Mouse (Mus musculus) ES-E14 (cell line): Measurements from ENCODE around the gene Mymx. TPM values are rescaled to one million over a fixed set of nuclear protein-coding genes. Genes with fewer than 3 reads are reported as not detected.

Experiments
- DNase-seq: peaks from one replicate; pipeline ENCODE4 v3.0.0-alpha.2; 2013; ENCODE audit warnings: low read depth, low spot score
- H3K27ac ChIP-seq: 2 replicates; pipeline ENCODE4 v1.5.1; 2012; ENCODE audit warnings: low read depth, mild to moderate bottlenecking, low read length, moderate library complexity, mixed read lengths; ENCODE audit not compliant: poor library complexity, insufficient read depth, severe bottlenecking
- H3K36me3 ChIP-seq: 2 replicates; pipeline ENCODE4 v1.6.1; 2012; ENCODE audit warnings: mild to moderate bottlenecking, low read length, moderate library complexity, mixed read lengths; ENCODE audit not compliant: control insufficient read depth, poor library complexity, insufficient read depth, severe bottlenecking
- H3K4me1 ChIP-seq, 2 experiments: fragments of 150-350 bp in 1 of 2; sonication (generic) in 1 of 2; 2 replicates each; pipeline ENCODE4 v1.6.1; 2012; ENCODE audit warnings: low read length in 2 of 2, mild to moderate bottlenecking in 1 of 2, mixed read lengths in 1 of 2; ENCODE audit not compliant: control insufficient read depth in 2 of 2, insufficient read depth in 2 of 2, poor library complexity in 1 of 2
- H3K4me3 ChIP-seq, 2 experiments: fragments of 150-350 bp in 1 of 2; sonication (generic) in 1 of 2; 2 replicates each; pipeline ENCODE4 v1.5.1; 2012; ENCODE audit warnings: low read length in 2 of 2, low read depth in 1 of 2, mild to moderate bottlenecking in 1 of 2, mixed read lengths in 1 of 2; ENCODE audit not compliant: insufficient read depth in 1 of 2, poor library complexity in 1 of 2, severe bottlenecking in 1 of 2
- H3K9ac ChIP-seq: 2 replicates; pipeline ENCODE4 v1.6.1; 2012; ENCODE audit warnings: low read depth, mild to moderate bottlenecking, low read length, mixed read lengths; ENCODE audit not compliant: poor library complexity, insufficient read depth, severe bottlenecking
- H3K9me3 ChIP-seq: fragments of 150-350 bp; sonication (generic); 2 replicates; pipeline ENCODE4 v1.6.1; 2012; ENCODE audit warnings: low read depth, mild to moderate bottlenecking, low read length; ENCODE audit not compliant: control insufficient read depth, insufficient read depth
- CHD2 ChIP-seq: IDR thresholded peaks from 2 replicates; pipeline ENCODE4 v1.6.1; 2014; ENCODE audit warnings: mild to moderate bottlenecking, low read depth, low read length, inconsistent platforms
- HCFC1 ChIP-seq: IDR thresholded peaks from 2 replicates; pipeline ENCODE4 v1.6.1; 2012; ENCODE audit warnings: low read length, inconsistent platforms, borderline replicate concordance; ENCODE audit not compliant: insufficient read depth
- MAFK ChIP-seq: IDR thresholded peaks from 2 replicates; pipeline ENCODE4 v1.6.1; 2014; ENCODE audit warnings: mild to moderate bottlenecking, low read depth, low read length, inconsistent platforms; ENCODE audit not compliant: insufficient read depth
- ZC3H11A ChIP-seq: IDR thresholded peaks from 2 replicates; pipeline ENCODE4 v1.6.1; 2012; ENCODE audit warnings: low read depth, mild to moderate bottlenecking, inconsistent platforms, low read length, borderline replicate concordance
- ZNF384 ChIP-seq: IDR thresholded peaks from 2 replicates; pipeline ENCODE4 v1.6.1; 2012; ENCODE audit warnings: low read depth, low read length, inconsistent platforms
- in situ Hi-C, 2 experiments: fragments of 600-800 bp; cut with MboI; formaldehyde crosslinking; loops; one replicate each; pipeline ENCODE4 v1.15.1; 2025; ENCODE audit warnings: low sequenced_read_pairs in 2 of 2, inconsistent platforms in 1 of 2; ENCODE audit not compliant: unreplicated experiment in 2 of 2
- total RNA-seq: library from RNA; depleted of rRNA; stranded (reverse); fragments of 300-350 nt; gene quantifications from 2 replicates; pipeline ENCODE4 v1.2.3, GENCODE M21; 2012; rRNA removed

Gene Mymx
- 66.0 and 95.3 TPM in 2 replicates for total RNA-seq

GRCm38 (mm10) chr17:45601877-45602304 is at the start of gene Mymx:
Gene Mymx, minus strand, starts transcription at chr17:45602102.
- DNase-seq, result peak; percentile 98
- TF ChIP-seq MAFK (no peak), ZNF384 (no peak), CHD2 (0 out of 2 replicates have a peak, but pooled peaks have one; percentile 34)
- Histone ChIP-seq H3K4me3 (peak within 1 kb of the TSS; percentile 62 to 72), H3K9me3 (no peaks in the 10 kb centered on the region), H3K9ac (peak within 1 kb of the TSS; percentile 79), H3K36me3 (0 out of 2 replicates have a peak, but pooled peaks cover 5% of the 10 kb centered on the region), H3K4me1 (peaks cover 10% of the 10 kb centered on the region in 2 experiments; a peak in 3 of 4 replicates), H3K27ac (peak within 1 kb of the TSS; percentile 95)
- in situ Hi-C loops, result no loop called here

GRCm38 (mm10) chr17:45644185-45644584 is 42.3 kb upstream of the Mymx start:
- Histone ChIP-seq H3K9me3 (no peaks in the 10 kb centered on the region), H3K4me1 (peaks cover 0 to 2% of the 10 kb centered on the region in 2 experiments; a peak in 1 of 4 replicates), H3K9ac (no peak overlapping the region), H3K4me3 (no peak overlapping the region), H3K27ac (no peak overlapping the region), H3K36me3 (no peaks in the 10 kb centered on the region)
- no peak for TF ChIP-seq CHD2
- TF ChIP-seq ZNF384, result no peak
- TF ChIP-seq MAFK, result no peak
- TF ChIP-seq HCFC1, result no peak
- TF ChIP-seq ZC3H11A, result no peak
- no peak for DNase-seq
- in situ Hi-C loops, result no loop called here

- H3K36me3 ChIP-seq, result no peaks in the 10 kb centered on the region
- H3K27ac ChIP-seq, result no peak overlapping the region
- H3K4me1 ChIP-seq, result peaks cover 0 to 2% of the 10 kb centered on the region in 2 experiments; a peak in 1 of 4 replicates
- in situ Hi-C loops, result no loop called here
- peak overlapping the region; percentile 30 to 72 for H3K4me3 ChIP-seq
- no peak for TF ChIP-seq ZC3H11A
- no peak for TF ChIP-seq ZNF384
- TF ChIP-seq MAFK, result no peak
- TF ChIP-seq HCFC1, result no peak
- no peak for TF ChIP-seq CHD2
- H3K9me3 ChIP-seq, result no peaks in the 10 kb centered on the region
- no peak for DNase-seq
- H3K9ac ChIP-seq, result peak overlapping the region; percentile 57; the same call in 1 of the 2 replicates
These were observed 40.8 kb upstream of the Mymx start for GRCm38 (mm10) chr17:45642701-45643100.

GRCm38 (mm10) chr17:45641981-45642380 is 40.1 kb upstream of the Mymx start:
- in situ Hi-C loops, result no loop called here
- Histone ChIP-seq H3K36me3 (no peaks in the 10 kb centered on the region), H3K4me1 (peaks cover 0 to 2% of the 10 kb centered on the region in 2 experiments; a peak in 1 of 4 replicates), H3K9me3 (no peaks in the 10 kb centered on the region), H3K4me3 (no peak overlapping the region), H3K9ac (no peak overlapping the region), H3K27ac (no peak overlapping the region)
- DNase-seq, result no peak
- TF ChIP-seq ZNF384 (peak; percentile 62; the same call in 1 of the 2 replicates), ZC3H11A (no peak)

GRCm38 (mm10) chr17:45638596-45639295 is 36.8 kb upstream of the Mymx start:
- H3K4me1 ChIP-seq, result peaks cover 6 to 7% of the 10 kb centered on the region in 2 experiments; a peak in 3 of 4 replicates
- no peaks in the 10 kb centered on the region for H3K36me3 ChIP-seq
- no peak overlapping the region for H3K9ac ChIP-seq
- H3K4me3 ChIP-seq, result no peak overlapping the region
- no peaks in the 10 kb centered on the region for H3K9me3 ChIP-seq
- no peak for TF ChIP-seq HCFC1
- no peak for TF ChIP-seq ZC3H11A
- no peak for TF ChIP-seq CHD2
- no peak for TF ChIP-seq ZNF384
- TF ChIP-seq MAFK, result no peak
- DNase-seq, result no peak
- no peak overlapping the region for H3K27ac ChIP-seq
- in situ Hi-C loops, result no loop called here
